Mouse (Mus musculus): ENCODE measurements around the gene Zc3h15. TPM values are rescaled to one million over a fixed set of nuclear protein-coding genes. Genes with fewer than 3 reads are reported as not detected.
"Not testable (repeated sequence)": the region's sequence is repeated elsewhere in the genome, so short reads cannot be mapped to it uniquely, and the experiment has no call there.

The Zc3h15 gene
- 184 and 193 TPM in 2 replicates for total RNA-seq (2017)

DNA sequence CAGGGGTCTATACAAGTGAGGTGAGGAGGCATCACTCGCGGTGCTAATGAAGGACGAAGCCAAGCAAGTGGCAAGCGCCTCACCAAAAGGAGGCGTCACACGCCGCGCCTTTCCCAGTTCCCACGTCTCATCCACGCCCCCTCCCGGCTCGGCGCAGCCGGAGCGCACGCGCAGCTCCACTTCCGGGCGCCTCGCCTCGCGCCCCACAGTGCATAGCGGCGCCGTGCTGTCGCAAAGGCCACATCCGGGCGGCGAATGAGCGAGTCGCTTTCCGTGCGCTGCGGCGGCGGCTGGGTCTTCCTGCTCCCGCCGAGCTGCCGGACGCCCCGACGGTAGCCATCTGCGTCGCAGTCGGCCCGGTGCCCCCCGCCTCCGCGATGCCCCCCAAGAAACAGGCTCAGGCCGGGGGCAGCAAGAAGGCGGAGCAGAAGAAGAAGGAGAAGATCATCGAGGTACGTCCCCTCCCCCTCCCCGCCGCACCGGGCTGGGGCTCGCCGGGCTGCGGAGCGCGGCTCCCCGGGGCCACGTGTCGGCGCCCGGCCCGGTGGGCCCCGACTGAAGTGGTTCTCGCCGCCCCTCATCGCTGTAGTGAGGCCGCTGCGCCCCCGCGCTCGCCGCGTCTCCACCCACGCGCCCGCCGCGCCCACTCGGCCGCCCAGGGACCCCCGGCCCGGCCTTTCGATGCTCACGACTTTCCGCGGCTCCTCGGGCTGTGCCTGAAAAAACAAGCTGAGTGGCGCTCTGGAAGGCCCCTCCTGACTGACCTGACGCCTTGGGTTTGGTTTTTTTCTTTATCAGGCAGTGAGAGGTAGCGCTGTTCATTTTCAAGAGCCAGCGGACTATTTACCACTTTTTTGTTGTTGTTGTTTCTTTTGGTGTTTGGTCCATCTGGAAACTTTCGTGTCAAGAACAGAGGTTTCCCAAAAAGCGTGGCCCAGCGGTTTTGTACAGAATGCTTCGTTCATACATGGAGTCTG is at the start of gene Zc3h15:
Gene Zc3h15 (plus strand): TSS at position 160 of the 977 bp plus-strand sequence.
- ATAC-seq (replicated peaks in 1 of 2; ENCODE audit: insufficient read depth in 1 of 2, low FRiP score in 2 of 2, low TSS enrichment in 1 of 2, low read depth in 1 of 2, poor library complexity in 2 of 2, severe bottlenecking in 2 of 2): peak; percentile 98

GRCm38 (mm10) chr2:83620558-83621367 is 23.5 kb upstream of the Zc3h15 start:
- no peak for ATAC-seq (replicated peaks in 1 of 2; ENCODE audit: insufficient read depth in 1 of 2, low FRiP score in 2 of 2, low TSS enrichment in 1 of 2, low read depth in 1 of 2, poor library complexity in 2 of 2, severe bottlenecking in 2 of 2)

DNA sequence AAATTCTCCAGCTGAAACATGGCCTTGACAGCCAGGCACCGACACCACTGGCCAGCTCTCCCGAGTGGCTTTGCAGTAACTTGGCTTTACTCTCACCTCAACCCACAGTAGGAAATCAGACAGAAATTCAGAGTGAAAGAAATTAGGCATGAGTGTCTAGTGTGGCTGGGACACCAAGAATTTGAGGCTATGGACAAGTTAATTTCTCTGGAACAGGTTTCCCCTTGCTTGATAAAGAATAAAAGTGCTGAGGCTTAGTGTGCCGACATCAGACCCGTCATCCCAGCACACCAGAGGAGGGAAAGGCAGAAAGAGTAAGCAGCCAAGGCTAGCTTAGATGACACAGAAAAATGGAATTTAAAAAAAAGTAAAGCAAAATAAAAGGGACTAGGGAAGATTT is 22.7 kb upstream of the Zc3h15 start:
- no peak for ATAC-seq (replicated peaks in 1 of 2; ENCODE audit: insufficient read depth in 1 of 2, low FRiP score in 2 of 2, low TSS enrichment in 1 of 2, low read depth in 1 of 2, poor library complexity in 2 of 2, severe bottlenecking in 2 of 2)

DNA sequence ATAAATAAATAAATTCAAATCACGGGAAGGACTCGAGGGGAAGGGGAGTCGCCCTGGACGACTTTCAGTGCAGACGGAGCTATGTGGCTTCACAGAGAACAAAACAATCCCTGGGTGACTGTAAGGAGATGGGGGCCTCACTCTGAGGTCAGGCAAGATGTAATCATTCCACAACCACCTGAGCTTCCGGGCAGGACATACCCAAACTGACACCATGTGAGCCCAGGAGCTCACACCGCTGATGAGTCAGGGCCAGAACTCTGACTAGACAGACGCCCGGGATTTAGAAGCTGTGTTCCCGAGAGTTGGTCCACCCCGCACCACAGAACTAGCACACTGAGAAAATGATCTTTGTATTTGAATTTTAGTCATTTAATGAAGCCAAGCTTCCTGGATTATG is 21.4 kb upstream of the Zc3h15 start:
- no peak for ATAC-seq (replicated peaks in 1 of 2; ENCODE audit: insufficient read depth in 1 of 2, low FRiP score in 2 of 2, low TSS enrichment in 1 of 2, low read depth in 1 of 2, poor library complexity in 2 of 2, severe bottlenecking in 2 of 2)

- ATAC-seq (replicated peaks in 1 of 2; ENCODE audit: insufficient read depth in 1 of 2, low FRiP score in 2 of 2, low TSS enrichment in 1 of 2, low read depth in 1 of 2, poor library complexity in 2 of 2, severe bottlenecking in 2 of 2): no peak
These were observed 20.2 kb upstream of the Zc3h15 start for GRCm38 (mm10) chr2:83624045-83624444.

- ATAC-seq (replicated peaks in 1 of 2; ENCODE audit: insufficient read depth in 1 of 2, low FRiP score in 2 of 2, low TSS enrichment in 1 of 2, low read depth in 1 of 2, poor library complexity in 2 of 2, severe bottlenecking in 2 of 2): peak; percentile 83
These were observed 18.8 kb upstream of the Zc3h15 start for GRCm38 (mm10) chr2:83625226-83626108.

GRCm38 (mm10) chr2:83626881-83627280 is 17.4 kb upstream of the Zc3h15 start:
- no peak for ATAC-seq (replicated peaks in 1 of 2; ENCODE audit: insufficient read depth in 1 of 2, low FRiP score in 2 of 2, low TSS enrichment in 1 of 2, low read depth in 1 of 2, poor library complexity in 2 of 2, severe bottlenecking in 2 of 2)

DNA sequence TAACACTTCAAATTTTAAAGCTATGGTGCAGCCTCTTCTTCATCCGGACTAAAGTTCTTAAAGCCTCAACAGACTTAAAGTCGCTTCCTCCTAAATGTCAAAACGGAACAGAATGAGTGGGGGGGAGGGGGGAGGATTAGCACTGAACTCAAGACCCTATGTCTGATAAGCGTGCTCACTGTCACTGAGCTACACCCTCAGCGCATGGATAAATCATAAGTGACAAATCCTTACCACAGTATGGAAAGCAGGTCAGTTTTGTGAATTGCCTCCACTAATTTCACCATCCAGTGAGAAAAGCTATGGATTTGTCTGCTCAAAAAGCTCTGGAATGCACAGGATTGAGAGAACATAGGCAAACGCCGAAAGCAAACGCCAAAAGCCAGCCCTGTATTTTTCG is 16.7 kb upstream of the Zc3h15 start:
- ATAC-seq (replicated peaks in 1 of 2; ENCODE audit: insufficient read depth in 1 of 2, low FRiP score in 2 of 2, low TSS enrichment in 1 of 2, low read depth in 1 of 2, poor library complexity in 2 of 2, severe bottlenecking in 2 of 2): no peak

GRCm38 (mm10) chr2:83627932-83628331 is 16.3 kb upstream of the Zc3h15 start:
- no peak for ATAC-seq (replicated peaks in 1 of 2; ENCODE audit: insufficient read depth in 1 of 2, low FRiP score in 2 of 2, low TSS enrichment in 1 of 2, low read depth in 1 of 2, poor library complexity in 2 of 2, severe bottlenecking in 2 of 2)

GRCm38 (mm10) chr2:83641993-83642392 is 2.2 kb upstream of the Zc3h15 start:
- no peak for ATAC-seq (replicated peaks in 1 of 2; ENCODE audit: insufficient read depth in 1 of 2, low FRiP score in 2 of 2, low TSS enrichment in 1 of 2, low read depth in 1 of 2, poor library complexity in 2 of 2, severe bottlenecking in 2 of 2)

- no peak for ATAC-seq (replicated peaks in 1 of 2; ENCODE audit: insufficient read depth in 1 of 2, low FRiP score in 2 of 2, low TSS enrichment in 1 of 2, low read depth in 1 of 2, poor library complexity in 2 of 2, severe bottlenecking in 2 of 2)
These were observed 4.7 kb downstream of the Zc3h15 start for GRCm38 (mm10) chr2:83648916-83649315.

GRCm38 (mm10) chr2:83652606-83653005 is 8.4 kb downstream of the Zc3h15 start:
- no peak for ATAC-seq (replicated peaks in 1 of 2; ENCODE audit: insufficient read depth in 1 of 2, low FRiP score in 2 of 2, low TSS enrichment in 1 of 2, low read depth in 1 of 2, poor library complexity in 2 of 2, severe bottlenecking in 2 of 2)

DNA sequence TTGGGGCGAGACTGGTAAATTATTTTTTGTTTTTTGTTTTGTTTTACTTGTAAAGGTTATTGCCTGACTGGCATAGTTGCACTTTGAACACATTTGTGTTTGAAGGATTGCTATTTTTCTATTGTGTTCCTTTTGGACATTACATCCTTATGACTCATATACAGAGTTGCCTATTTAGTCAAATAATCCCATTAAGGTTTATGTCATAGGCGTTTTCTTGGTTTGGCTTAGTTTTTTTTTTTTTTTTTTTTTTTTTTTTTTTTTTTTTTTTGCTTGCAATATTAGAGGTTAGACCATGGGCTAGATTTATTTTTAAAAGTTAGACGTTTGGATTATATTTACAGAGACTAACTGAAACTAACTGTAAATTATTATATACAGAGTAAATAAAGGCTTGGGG is 15.0 kb downstream of the Zc3h15 start:
- no peak for ATAC-seq (replicated peaks in 1 of 2; ENCODE audit: insufficient read depth in 1 of 2, low FRiP score in 2 of 2, low TSS enrichment in 1 of 2, low read depth in 1 of 2, poor library complexity in 2 of 2, severe bottlenecking in 2 of 2)

DNA sequence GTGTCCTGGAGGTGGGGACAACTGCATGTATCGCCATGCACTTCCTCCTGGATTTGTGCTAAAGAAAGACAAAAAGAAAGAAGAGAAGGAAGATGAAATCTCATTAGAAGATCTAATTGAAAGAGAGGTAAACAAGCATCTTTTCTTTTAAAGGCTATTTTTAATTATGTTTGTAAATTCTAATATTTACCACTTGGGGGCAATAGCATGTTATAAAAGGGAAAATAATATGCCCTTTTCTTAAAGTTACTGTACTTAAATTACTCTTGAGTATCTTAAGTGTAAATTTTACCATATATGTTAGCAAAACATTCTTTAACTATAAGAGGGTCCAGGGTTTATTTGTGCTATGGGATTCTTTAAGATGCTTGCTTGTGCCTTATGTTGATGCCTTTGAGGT is 15.9 kb downstream of the Zc3h15 start:
- no peak for ATAC-seq (replicated peaks in 1 of 2; ENCODE audit: insufficient read depth in 1 of 2, low FRiP score in 2 of 2, low TSS enrichment in 1 of 2, low read depth in 1 of 2, poor library complexity in 2 of 2, severe bottlenecking in 2 of 2)

DNA sequence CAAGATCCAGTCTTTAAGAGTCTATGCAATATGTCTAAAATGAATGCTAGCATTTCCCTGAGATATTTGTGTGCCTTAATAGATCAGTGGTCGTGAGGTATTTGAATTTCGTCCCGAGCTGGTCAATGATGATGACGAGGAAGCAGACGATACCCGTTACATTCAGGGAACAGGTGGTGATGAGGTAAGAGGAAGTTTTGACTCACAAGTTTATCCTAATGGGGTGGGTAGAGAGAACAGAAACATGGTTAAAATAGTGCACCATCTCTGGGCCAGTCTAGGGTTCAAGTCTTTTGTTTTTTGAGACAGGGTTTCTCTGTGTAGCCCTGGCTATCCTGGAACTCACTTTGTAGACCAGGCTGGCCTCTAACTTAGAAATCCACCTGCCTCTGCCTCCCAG is 17.1 kb downstream of the Zc3h15 start:
- ATAC-seq (replicated peaks in 1 of 2; ENCODE audit: insufficient read depth in 1 of 2, low FRiP score in 2 of 2, low TSS enrichment in 1 of 2, low read depth in 1 of 2, poor library complexity in 2 of 2, severe bottlenecking in 2 of 2): no peak

GRCm38 (mm10) chr2:83665051-83665450 is 20.8 kb downstream of the Zc3h15 start:
- not testable (repeated sequence) for ATAC-seq (replicated peaks in 1 of 2; ENCODE audit: insufficient read depth in 1 of 2, low FRiP score in 2 of 2, low TSS enrichment in 1 of 2, low read depth in 1 of 2, poor library complexity in 2 of 2, severe bottlenecking in 2 of 2)

- ATAC-seq (replicated peaks in 1 of 2; ENCODE audit: insufficient read depth in 1 of 2, low FRiP score in 2 of 2, low TSS enrichment in 1 of 2, low read depth in 1 of 2, poor library complexity in 2 of 2, severe bottlenecking in 2 of 2): no peak
These were observed 23.2 kb downstream of the Zc3h15 start for GRCm38 (mm10) chr2:83667430-83667829.

Data from hematopoietic stem cell, adult 5-6 weeks (primary cell).